Mouse (Mus musculus) ZHBTc4 (cell line): ENCODE data around the gene Trat1.

Source experiments
- DNase-seq: peaks from one replicate; pipeline ENCODE4 v3.0.0-alpha.2; 2011; ENCODE audit warnings: low read depth, low spot score

The Trat1 gene

DNA sequence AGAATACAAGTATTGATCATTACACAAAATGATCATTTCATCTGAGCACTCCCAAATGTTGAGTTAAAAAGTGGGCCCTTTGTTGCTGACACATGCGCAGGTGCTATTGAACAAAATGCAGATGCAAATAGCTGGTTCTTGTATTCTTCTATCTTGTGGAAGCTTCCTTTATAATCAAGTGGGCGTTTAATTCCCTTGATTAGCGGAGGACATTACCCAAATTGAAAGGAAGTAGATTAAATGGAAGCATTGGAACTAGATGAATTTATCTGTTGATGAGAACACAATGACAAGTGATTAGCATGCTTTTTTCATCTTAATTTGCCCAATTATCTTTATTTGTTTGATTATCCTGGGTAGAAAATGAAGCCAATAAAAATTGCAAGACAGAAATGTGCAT lies 51.6 kb downstream of the Trat1 start:
- DNase-seq, result no peak

DNA sequence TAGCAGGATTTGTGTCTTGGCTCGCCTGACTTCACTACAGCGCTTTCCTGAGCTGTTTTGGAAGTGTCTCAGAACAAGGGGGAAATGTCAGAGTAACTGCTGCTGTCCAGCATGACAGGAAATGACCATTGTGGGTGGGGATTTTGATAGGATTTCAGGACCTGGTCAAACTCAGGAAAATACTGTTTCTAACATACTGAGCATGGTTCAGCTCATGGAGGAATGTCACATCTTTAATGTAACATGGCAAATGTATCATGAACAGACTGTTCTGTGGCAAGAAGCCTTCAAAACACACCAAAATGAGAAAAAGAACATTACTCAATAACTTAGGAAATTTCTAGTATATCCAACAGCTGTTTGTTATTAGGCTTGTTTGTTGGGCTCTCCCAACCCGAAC lies 52.1 kb downstream of the Trat1 start:
- no peak for DNase-seq

DNA sequence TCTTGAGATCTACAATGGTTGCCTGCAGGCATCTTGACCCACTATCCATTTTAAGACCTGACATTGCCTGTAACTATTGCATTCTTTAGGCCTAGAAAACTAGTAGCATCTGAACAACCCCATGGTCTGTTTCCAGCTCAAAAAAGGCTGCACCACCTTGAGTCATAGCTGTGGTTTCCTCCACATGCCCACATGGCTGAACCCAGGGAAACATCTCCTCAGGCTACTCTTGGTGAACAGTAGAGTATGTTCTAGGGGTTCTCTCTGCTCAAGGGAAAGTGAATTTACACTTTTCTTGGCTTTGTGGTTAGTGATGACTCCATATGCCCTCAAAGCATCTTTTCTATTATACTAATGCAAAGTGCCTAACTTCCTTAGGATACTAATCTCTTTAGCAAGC lies 55.5 kb downstream of the Trat1 start:
- DNase-seq, result no peak

DNA sequence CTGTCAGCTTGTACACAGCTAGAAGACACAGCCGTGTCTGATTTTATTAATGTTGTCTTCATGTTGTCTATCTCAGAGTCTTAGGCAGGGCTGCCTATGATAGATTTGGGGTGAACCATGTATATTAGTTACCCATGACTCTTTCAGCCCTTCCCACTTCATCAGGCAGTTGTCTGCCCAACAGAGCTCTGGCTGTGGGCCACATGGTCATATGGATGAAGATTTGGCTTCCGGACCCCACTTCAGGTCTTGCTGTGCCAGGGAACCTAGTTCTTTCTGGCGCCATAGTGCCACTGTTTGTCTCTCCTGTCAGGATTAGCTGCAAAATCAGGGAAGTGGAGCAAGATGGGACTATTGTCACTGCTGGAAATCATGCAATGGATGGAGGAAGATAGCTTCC lies 69.9 kb downstream of the Trat1 start:
- DNase-seq, result no peak
